Mouse (Mus musculus): ENCODE data around the gene Cryzl1. TPM values are rescaled to one million over a fixed set of nuclear protein-coding genes. Genes with fewer than 3 reads are reported as not detected.

The Cryzl1 gene
- polyA plus RNA-seq, 1 experiment from 2014 or later = 68.7 TPM

- H3K4me1 ChIP-seq (replicated peaks) = peaks cover 11% of the 10 kb centered on the region; the same call in 1 of the 2 replicates
- no peak overlapping the region for H3K9ac ChIP-seq
- no peak overlapping the region for H3K4me3 ChIP-seq (replicated peaks)
- no peak for ATAC-seq
- 80% methylated on average over 7 of the region's 7 CpGs for WGBS
- no peak overlapping the region for H3K4me2 ChIP-seq (replicated peaks)
- no peaks in the 10 kb centered on the region for H3K9me3 ChIP-seq
- H3K27ac ChIP-seq = no peak overlapping the region
- no peaks in the 10 kb centered on the region for H3K36me3 ChIP-seq
- H3K27me3 ChIP-seq (replicated peaks) = no peaks in the 10 kb centered on the region
Measured at GRCm38 (mm10) chr16:91736046-91736816, 7.5 kb upstream of the Cryzl1 start.

- H3K27me3 ChIP-seq (replicated peaks) = no peaks in the 10 kb centered on the region
- H3K36me3 ChIP-seq = no peaks in the 10 kb centered on the region
- H3K9me3 ChIP-seq = no peaks in the 10 kb centered on the region
- no peak overlapping the region for H3K9ac ChIP-seq
- no peak for ATAC-seq
- H3K4me1 ChIP-seq (replicated peaks) = peaks cover 13% of the 10 kb centered on the region; the same call in 1 of the 2 replicates
- H3K27ac ChIP-seq = no peak overlapping the region
- WGBS = 64% methylated on average over 5 of the region's 5 CpGs
- no peak overlapping the region for H3K4me3 ChIP-seq (replicated peaks)
- no peak overlapping the region for H3K4me2 ChIP-seq (replicated peaks)
Measured at GRCm38 (mm10) chr16:91734771-91735170, 6.0 kb upstream of the Cryzl1 start.

GRCm38 (mm10) chr16:91732816-91733215 is 4.0 kb upstream of the Cryzl1 start:
- Histone ChIP-seq H3K4me1 (replicated peaks) (peaks cover 11% of the 10 kb centered on the region; the same call in 1 of the 2 replicates), H3K4me3 (replicated peaks) (no peak overlapping the region), H3K27ac (no peak overlapping the region), H3K9ac (no peak overlapping the region), H3K27me3 (replicated peaks) (no peaks in the 10 kb centered on the region), H3K4me2 (replicated peaks) (no peak overlapping the region), H3K36me3 (no peaks in the 10 kb centered on the region), H3K9me3 (no peaks in the 10 kb centered on the region)
- no peak for ATAC-seq
- WGBS = 65% methylated on average over 2 of the region's 2 CpGs

- H3K36me3 ChIP-seq = no peaks in the 10 kb centered on the region
- peak overlapping the region; percentile 82 for H3K4me2 ChIP-seq (replicated peaks)
- peak overlapping the region; percentile 90 for H3K4me3 ChIP-seq (replicated peaks)
- no peaks in the 10 kb centered on the region for H3K9me3 ChIP-seq
- 3% methylated on average over 11 of the region's 11 CpGs for WGBS
- H3K27me3 ChIP-seq (replicated peaks) = no peaks in the 10 kb centered on the region
- peak overlapping the region; percentile 96; the same call in 1 of the 2 replicates for H3K27ac ChIP-seq
- H3K4me1 ChIP-seq (replicated peaks) = peaks cover 19% of the 10 kb centered on the region
- H3K9ac ChIP-seq = peak overlapping the region; percentile 86
- ATAC-seq = no peak
Measured at GRCm38 (mm10) chr16:91730446-91730845, 1.7 kb upstream of the Cryzl1 start.

- no peak for ATAC-seq
- Histone ChIP-seq H3K9me3 (no peaks in the 10 kb centered on the region), H3K27ac (peak overlapping the region; percentile 96), H3K4me1 (replicated peaks) (peaks cover 18% of the 10 kb centered on the region), H3K27me3 (replicated peaks) (no peaks in the 10 kb centered on the region), H3K4me2 (replicated peaks) (peak overlapping the region; percentile 82), H3K4me3 (replicated peaks) (peak overlapping the region; percentile 90), H3K36me3 (no peaks in the 10 kb centered on the region), H3K9ac (peak overlapping the region; percentile 86)
- WGBS = under 1% methylated on average over 43 of the region's 44 CpGs
Measured at GRCm38 (mm10) chr16:91729821-91730441, 1.2 kb upstream of the Cryzl1 start.

- Histone ChIP-seq H3K9me3 (no peaks in the 10 kb centered on the region), H3K9ac (peak within 1 kb of the TSS; percentile 86), H3K27me3 (replicated peaks) (no peaks in the 10 kb centered on the region), H3K27ac (peak within 1 kb of the TSS; percentile 96), H3K4me2 (replicated peaks) (peak within 1 kb of the TSS; percentile 82), H3K36me3 (no peaks in the 10 kb centered on the region), H3K4me1 (replicated peaks) (peaks cover 14% of the 10 kb centered on the region), H3K4me3 (replicated peaks) (peak within 1 kb of the TSS; percentile 90)
- ATAC-seq = peak; percentile 95
- WGBS = under 1% methylated on average over 33 of the region's 33 CpGs
Measured at GRCm38 (mm10) chr16:91729066-91729482, 299 bp upstream of the Cryzl1 start, which contains the start of gene Itsn1. Itsn1 (plus strand) TSS chr16:91729281.

- H3K9ac ChIP-seq = 0 out of 2 replicates have a peak overlapping the region, but pooled peaks have one; percentile 51
- H3K4me1 ChIP-seq (replicated peaks) = peaks cover 14% of the 10 kb centered on the region
- 0 out of 2 replicates have a peak overlapping the region, but pooled peaks have one; percentile 15 for H3K27ac ChIP-seq
- H3K4me3 ChIP-seq (replicated peaks) = peak overlapping the region; percentile 90
- WGBS = 81% methylated on average over 15 of the region's 15 CpGs
- no peaks in the 10 kb centered on the region for H3K36me3 ChIP-seq
- ATAC-seq = no peak
- H3K9me3 ChIP-seq = no peaks in the 10 kb centered on the region
- H3K4me2 ChIP-seq (replicated peaks) = peak overlapping the region; percentile 57
- H3K27me3 ChIP-seq (replicated peaks) = no peaks in the 10 kb centered on the region
Measured at GRCm38 (mm10) chr16:91727433-91727832, 1.3 kb downstream of the Cryzl1 start.

- H3K27ac ChIP-seq = no peak overlapping the region
- WGBS = 55% methylated on average over 3 of the region's 3 CpGs
- H3K36me3 ChIP-seq = peaks cover 5% of the 10 kb centered on the region; the same call in 1 of the 2 replicates
- no peak overlapping the region for H3K4me3 ChIP-seq (replicated peaks)
- H3K9me3 ChIP-seq = no peaks in the 10 kb centered on the region
- no peak overlapping the region for H3K4me2 ChIP-seq (replicated peaks)
- no peak overlapping the region for H3K9ac ChIP-seq
- no peaks in the 10 kb centered on the region for H3K27me3 ChIP-seq (replicated peaks)
- peaks cover 8% of the 10 kb centered on the region; the same call in 1 of the 2 replicates for H3K4me1 ChIP-seq (replicated peaks)
- no peak for ATAC-seq
Measured at GRCm38 (mm10) chr16:91724247-91724646, 4.5 kb downstream of the Cryzl1 start.

- no peak overlapping the region for H3K4me2 ChIP-seq (replicated peaks)
- H3K36me3 ChIP-seq = peaks cover 14% of the 10 kb centered on the region
- H3K27ac ChIP-seq = no peak overlapping the region
- H3K4me3 ChIP-seq (replicated peaks) = no peak overlapping the region
- WGBS = 86% methylated on average over 4 of the region's 4 CpGs
- no peaks in the 10 kb centered on the region for H3K27me3 ChIP-seq (replicated peaks)
- H3K4me1 ChIP-seq (replicated peaks) = no peaks in the 10 kb centered on the region
- ATAC-seq = no peak
- no peaks in the 10 kb centered on the region for H3K9me3 ChIP-seq
- H3K9ac ChIP-seq = no peak overlapping the region
Measured at GRCm38 (mm10) chr16:91717399-91717798, 11.4 kb downstream of the Cryzl1 start.

GRCm38 (mm10) chr16:91716927-91717349 is 11.8 kb downstream of the Cryzl1 start:
- Histone ChIP-seq H3K36me3 (peaks cover 19% of the 10 kb centered on the region), H3K4me3 (replicated peaks) (no peak overlapping the region), H3K4me2 (replicated peaks) (no peak overlapping the region), H3K4me1 (replicated peaks) (no peaks in the 10 kb centered on the region), H3K9ac (no peak overlapping the region), H3K27me3 (replicated peaks) (no peaks in the 10 kb centered on the region), H3K9me3 (no peaks in the 10 kb centered on the region), H3K27ac (no peak overlapping the region)
- WGBS = 86% methylated on average over 11 of the region's 11 CpGs
- ATAC-seq = peak; percentile 59; the same call in 1 of the 2 replicates

- no peaks in the 10 kb centered on the region for H3K9me3 ChIP-seq
- H3K9ac ChIP-seq = no peak overlapping the region
- ATAC-seq = peak; percentile 58
- no peak overlapping the region for H3K4me3 ChIP-seq (replicated peaks)
- no peak overlapping the region for H3K27ac ChIP-seq
- WGBS = 72% methylated on average over 7 of the region's 7 CpGs
- no peaks in the 10 kb centered on the region for H3K4me1 ChIP-seq (replicated peaks)
- H3K27me3 ChIP-seq (replicated peaks) = no peaks in the 10 kb centered on the region
- peaks cover 18% of the 10 kb centered on the region for H3K36me3 ChIP-seq
- no peak overlapping the region for H3K4me2 ChIP-seq (replicated peaks)
Measured at GRCm38 (mm10) chr16:91710241-91710640, 18.5 kb downstream of the Cryzl1 start.

- Histone ChIP-seq H3K4me2 (replicated peaks) (no peak overlapping the region), H3K9me3 (no peaks in the 10 kb centered on the region), H3K4me1 (replicated peaks) (peaks cover 14% of the 10 kb centered on the region; the same call in 1 of the 2 replicates), H3K9ac (no peak overlapping the region), H3K4me3 (replicated peaks) (no peak overlapping the region), H3K27me3 (replicated peaks) (no peaks in the 10 kb centered on the region), H3K36me3 (peaks cover 16% of the 10 kb centered on the region), H3K27ac (no peak overlapping the region)
- 88% methylated on average over 14 of the region's 14 CpGs for WGBS
- no peak for ATAC-seq
Measured at GRCm38 (mm10) chr16:91704603-91705340, 24.0 kb downstream of the Cryzl1 start.
